Mouse (Mus musculus): ENCODE measurements around the gene Gm14085.
"Not testable (repeated sequence)": the region's sequence is repeated elsewhere in the genome, so short reads cannot be mapped to it uniquely, and the experiment has no call there.

Gm14085 gene

GRCm38 (mm10) chr2:122484641-122485040 lies at the start of gene Gm14085:
Gene Gm14085 (plus strand): TSS chr2:122484941.
- H3K36me3 ChIP-seq (ENCODE audit: insufficient read depth, low read length) = no peaks in the 10 kb centered on the region
- no peaks in the 10 kb centered on the region for H3K9me3 ChIP-seq (ENCODE audit: low read length)
- TF ChIP-seq CTCF (conservative IDR thresholded peaks at IDR 0.05; ENCODE audit: low read length) (no peak), NANOG (IDR thresholded peaks at IDR 0.05; ENCODE audit: borderline replicate concordance, low read length) (no peak), POU5F1 (IDR thresholded peaks at IDR 0.05; ENCODE audit: borderline replicate concordance, low read length) (no peak)
- H3K4me3 ChIP-seq (replicated peaks; ENCODE audit: low read length) = no peak within 1 kb of the TSS
- H3K4me1 ChIP-seq (replicated peaks; ENCODE audit: low read depth, low read length) = no peaks in the 10 kb centered on the region
- no peaks in the 10 kb centered on the region for H3K27me3 ChIP-seq (ENCODE audit: insufficient read depth, low read length)

- not testable (repeated sequence) for H3K27me3 ChIP-seq (ENCODE audit: insufficient read depth, low read length); H3K9me3 ChIP-seq (ENCODE audit: low read length); H3K4me1 ChIP-seq (replicated peaks; ENCODE audit: low read depth, low read length); H3K4me3 ChIP-seq (replicated peaks; ENCODE audit: low read length); H3K36me3 ChIP-seq (ENCODE audit: insufficient read depth, low read length)
These were observed 45.8 kb upstream of the Gm14085 start for GRCm38 (mm10) chr2:122438706-122439482.

- not testable (repeated sequence) for H3K4me1 ChIP-seq (replicated peaks; ENCODE audit: low read depth, low read length); H3K4me3 ChIP-seq (replicated peaks; ENCODE audit: low read length); H3K27me3 ChIP-seq (ENCODE audit: insufficient read depth, low read length); H3K36me3 ChIP-seq (ENCODE audit: insufficient read depth, low read length); H3K9me3 ChIP-seq (ENCODE audit: low read length)
These were observed 44.2 kb upstream of the Gm14085 start for GRCm38 (mm10) chr2:122440521-122440920.

DNA sequence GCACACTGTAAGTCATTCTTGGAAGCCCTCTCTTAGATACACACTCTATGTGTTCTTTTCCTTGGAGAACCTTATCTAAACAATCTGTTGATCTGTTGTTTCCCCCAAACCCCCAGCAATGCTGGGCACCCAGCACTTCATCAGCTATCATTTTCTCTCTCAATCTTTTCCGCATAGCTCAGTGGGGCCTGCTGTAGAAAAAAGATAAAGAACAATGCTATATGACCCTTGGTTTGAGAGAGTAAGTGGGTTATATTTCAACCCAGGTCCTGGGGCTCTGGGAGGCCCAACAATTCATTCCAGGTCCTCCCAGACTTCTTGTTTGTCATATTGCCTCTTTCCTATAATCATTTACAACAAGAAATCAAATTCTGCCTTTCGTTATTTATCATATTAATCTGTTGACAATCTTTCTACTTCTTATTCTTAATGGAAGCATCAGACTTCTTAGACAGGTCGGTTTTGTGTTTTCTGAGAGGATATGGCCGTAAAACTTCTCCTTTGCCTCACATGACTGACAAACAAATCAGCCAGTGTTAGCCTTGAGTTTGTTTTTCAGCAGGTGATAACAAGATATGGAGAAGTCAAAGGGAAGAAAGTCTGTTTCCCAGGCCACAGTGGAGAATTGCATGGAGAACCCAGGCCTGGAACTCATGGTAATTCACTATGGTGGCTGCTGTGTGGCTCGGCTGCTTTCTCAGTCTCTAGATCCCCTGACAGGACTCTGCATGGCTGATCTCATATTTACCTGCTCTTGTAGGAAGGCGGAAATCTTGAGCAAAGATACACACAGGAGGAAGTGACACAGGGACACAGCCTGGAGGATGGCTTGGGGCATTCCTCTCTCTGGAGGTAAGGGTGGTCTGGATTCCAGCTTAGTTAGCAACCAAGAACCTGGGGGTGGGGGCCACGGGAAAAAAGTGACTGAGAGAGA lies 43.5 kb upstream of the Gm14085 start:
- no peaks in the 10 kb centered on the region for H3K36me3 ChIP-seq (ENCODE audit: insufficient read depth, low read length)
- H3K9me3 ChIP-seq (ENCODE audit: low read length) = no peaks in the 10 kb centered on the region
- TF ChIP-seq POU5F1 (IDR thresholded peaks at IDR 0.05; ENCODE audit: borderline replicate concordance, low read length) (no peak), NANOG (IDR thresholded peaks at IDR 0.05; ENCODE audit: borderline replicate concordance, low read length) (no peak), CTCF (conservative IDR thresholded peaks at IDR 0.05; ENCODE audit: low read length) (no peak)
- no peaks in the 10 kb centered on the region for H3K27me3 ChIP-seq (ENCODE audit: insufficient read depth, low read length)
- no peaks in the 10 kb centered on the region for H3K4me1 ChIP-seq (replicated peaks; ENCODE audit: low read depth, low read length)
- H3K4me3 ChIP-seq (replicated peaks; ENCODE audit: low read length) = no peak overlapping the region

DNA sequence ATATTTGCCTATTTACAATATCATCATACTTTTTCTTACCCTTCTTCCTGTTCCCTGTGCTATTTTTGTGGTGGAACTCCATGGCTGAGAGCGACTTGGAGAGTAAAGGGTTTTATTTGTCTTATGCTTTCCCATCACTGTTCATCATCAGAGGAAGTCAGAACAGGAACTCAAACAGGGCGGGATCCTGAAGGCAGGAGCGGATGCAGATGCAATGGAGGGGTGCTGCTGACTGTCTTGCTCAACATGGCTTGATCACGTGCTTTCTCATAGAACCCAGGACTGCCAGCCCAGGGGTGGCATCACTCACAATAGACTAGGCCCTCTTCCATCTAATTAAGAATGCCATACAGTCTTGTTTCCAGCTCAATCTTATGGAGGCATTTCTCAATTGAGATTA lies 34.4 kb upstream of the Gm14085 start:
- TF ChIP-seq POU5F1 (IDR thresholded peaks at IDR 0.05; ENCODE audit: borderline replicate concordance, low read length) = no peak
- TF ChIP-seq NANOG (IDR thresholded peaks at IDR 0.05; ENCODE audit: borderline replicate concordance, low read length) = no peak
- Histone ChIP-seq H3K9me3 (ENCODE audit: low read length) (peaks cover 3% of the 10 kb centered on the region; the same call in 1 of the 2 replicates), H3K4me3 (replicated peaks; ENCODE audit: low read length) (no peak overlapping the region), H3K36me3 (ENCODE audit: insufficient read depth, low read length) (no peaks in the 10 kb centered on the region), H3K27me3 (ENCODE audit: insufficient read depth, low read length) (no peaks in the 10 kb centered on the region), H3K4me1 (replicated peaks; ENCODE audit: low read depth, low read length) (no peaks in the 10 kb centered on the region)

GRCm38 (mm10) chr2:122452426-122452825 lies 32.3 kb upstream of the Gm14085 start:
- peaks cover 3% of the 10 kb centered on the region; the same call in 1 of the 2 replicates for H3K9me3 ChIP-seq (ENCODE audit: low read length)
- no peaks in the 10 kb centered on the region for H3K4me1 ChIP-seq (replicated peaks; ENCODE audit: low read depth, low read length)
- H3K27me3 ChIP-seq (ENCODE audit: insufficient read depth, low read length) = no peaks in the 10 kb centered on the region
- no peak overlapping the region for H3K4me3 ChIP-seq (replicated peaks; ENCODE audit: low read length)
- H3K36me3 ChIP-seq (ENCODE audit: insufficient read depth, low read length) = no peaks in the 10 kb centered on the region
- no peak for TF ChIP-seq CTCF (conservative IDR thresholded peaks at IDR 0.05; ENCODE audit: low read length)
- TF ChIP-seq NANOG (IDR thresholded peaks at IDR 0.05; ENCODE audit: borderline replicate concordance, low read length) = no peak
- no peak for TF ChIP-seq POU5F1 (IDR thresholded peaks at IDR 0.05; ENCODE audit: borderline replicate concordance, low read length)

DNA sequence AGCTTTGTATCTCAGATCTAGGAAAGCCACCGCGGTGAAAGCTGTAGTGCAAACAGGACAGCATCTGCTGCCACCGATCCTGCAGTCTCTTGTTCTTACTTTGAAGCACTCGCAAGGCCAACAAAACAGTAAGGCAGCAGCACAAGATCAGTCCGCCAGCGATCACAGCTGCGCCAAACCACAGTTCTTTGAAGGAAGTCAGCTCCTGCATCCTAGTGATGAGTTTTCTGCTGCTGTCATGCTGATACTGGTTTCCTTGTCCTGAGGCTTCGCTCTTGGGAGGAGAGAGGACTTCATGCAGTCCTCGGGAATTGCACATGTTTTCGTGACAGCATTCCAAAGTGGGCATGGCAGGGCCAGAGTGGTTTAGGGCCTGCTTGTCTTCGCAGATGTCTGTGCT lies 17.8 kb upstream of the Gm14085 start:
- H3K27me3 ChIP-seq (ENCODE audit: insufficient read depth, low read length) = peaks cover 30% of the 10 kb centered on the region
- H3K36me3 ChIP-seq (ENCODE audit: insufficient read depth, low read length) = no peaks in the 10 kb centered on the region
- TF ChIP-seq POU5F1 (IDR thresholded peaks at IDR 0.05; ENCODE audit: borderline replicate concordance, low read length) (no peak), CTCF (conservative IDR thresholded peaks at IDR 0.05; ENCODE audit: low read length) (no peak), NANOG (IDR thresholded peaks at IDR 0.05; ENCODE audit: borderline replicate concordance, low read length) (no peak)
- peak overlapping the region; percentile 76 for H3K4me3 ChIP-seq (replicated peaks; ENCODE audit: low read length)
- H3K9me3 ChIP-seq (ENCODE audit: low read length) = peaks cover 6% of the 10 kb centered on the region; the same call in 1 of the 2 replicates
- H3K4me1 ChIP-seq (replicated peaks; ENCODE audit: low read depth, low read length) = peaks cover 7% of the 10 kb centered on the region

GRCm38 (mm10) chr2:122467351-122468013 lies 17.3 kb upstream of the Gm14085 start:
- peaks cover 7% of the 10 kb centered on the region for H3K4me1 ChIP-seq (replicated peaks; ENCODE audit: low read depth, low read length)
- H3K36me3 ChIP-seq (ENCODE audit: insufficient read depth, low read length) = no peaks in the 10 kb centered on the region
- peak overlapping the region; percentile 76 for H3K4me3 ChIP-seq (replicated peaks; ENCODE audit: low read length)
- H3K27me3 ChIP-seq (ENCODE audit: insufficient read depth, low read length) = peaks cover 30% of the 10 kb centered on the region
- peaks cover 6% of the 10 kb centered on the region; the same call in 1 of the 2 replicates for H3K9me3 ChIP-seq (ENCODE audit: low read length)
- TF ChIP-seq POU5F1 (IDR thresholded peaks at IDR 0.05; ENCODE audit: borderline replicate concordance, low read length) (no peak), CTCF (conservative IDR thresholded peaks at IDR 0.05; ENCODE audit: low read length) (no peak), NANOG (IDR thresholded peaks at IDR 0.05; ENCODE audit: borderline replicate concordance, low read length) (no peak)
